Mouse (Mus musculus) right cerebral cortex, postnatal 25 days (tissue): ENCODE results near the gene Plcxd3.

Source experiments
- DNase-seq: peaks from one replicate; pipeline ENCODE4 v3.0.0; 2022

The Plcxd3 gene

GRCm38 (mm10) chr15:4375423-4376220 is at the start of gene Plcxd3:
Plcxd3 (plus strand) TSS chr15:4375491.
- peak; percentile 60 for DNase-seq

GRCm38 (mm10) chr15:4331867-4332266 is 43.4 kb upstream of the Plcxd3 start:
- DNase-seq: no peak

- no peak for DNase-seq
Observed at GRCm38 (mm10) chr15:4341620-4342019, 33.7 kb upstream of the Plcxd3 start.

- DNase-seq: no peak
Observed at GRCm38 (mm10) chr15:4348816-4349553, 26.3 kb upstream of the Plcxd3 start.

GRCm38 (mm10) chr15:4356397-4356796 is 18.9 kb upstream of the Plcxd3 start:
- DNase-seq: no peak

GRCm38 (mm10) chr15:4357706-4358105 is 17.6 kb upstream of the Plcxd3 start:
- no peak for DNase-seq

- no peak for DNase-seq
Observed at GRCm38 (mm10) chr15:4367801-4368200, 7.5 kb upstream of the Plcxd3 start.

- no peak for DNase-seq
Observed at GRCm38 (mm10) chr15:4374453-4374990, 769 bp upstream of the Plcxd3 start.

- DNase-seq: no peak
Observed at GRCm38 (mm10) chr15:4375031-4375422, 264 bp upstream of the Plcxd3 start.

GRCm38 (mm10) chr15:4376221-4376631 is 935 bp downstream of the Plcxd3 start:
- peak; percentile 27 for DNase-seq

- no peak for DNase-seq
Observed at GRCm38 (mm10) chr15:4378766-4379165, 3.5 kb downstream of the Plcxd3 start.

GRCm38 (mm10) chr15:4387774-4388173 is 12.5 kb downstream of the Plcxd3 start:
- no peak for DNase-seq

GRCm38 (mm10) chr15:4400096-4400495 is 24.8 kb downstream of the Plcxd3 start:
- no peak for DNase-seq

- no peak for DNase-seq
Observed at GRCm38 (mm10) chr15:4411333-4411732, 36.0 kb downstream of the Plcxd3 start.

GRCm38 (mm10) chr15:4440081-4440480 is 64.8 kb downstream of the Plcxd3 start:
- DNase-seq: no peak

- DNase-seq: no peak
Observed at GRCm38 (mm10) chr15:4496182-4496581, 120.9 kb downstream of the Plcxd3 start.

- DNase-seq: no peak
Observed at GRCm38 (mm10) chr15:4496984-4497383, 121.7 kb downstream of the Plcxd3 start.

GRCm38 (mm10) chr15:4498036-4498435 is 122.7 kb downstream of the Plcxd3 start:
- DNase-seq: no peak

- DNase-seq: no peak
Observed at GRCm38 (mm10) chr15:4503366-4503765, 128.1 kb downstream of the Plcxd3 start.

- no peak for DNase-seq
Observed at GRCm38 (mm10) chr15:4503826-4504225, 128.5 kb downstream of the Plcxd3 start.

- no peak for DNase-seq
Observed at GRCm38 (mm10) chr15:4514724-4515123, 139.4 kb downstream of the Plcxd3 start.

- DNase-seq: no peak
Observed at GRCm38 (mm10) chr15:4524598-4524997, 149.3 kb downstream of the Plcxd3 start.

GRCm38 (mm10) chr15:4533700-4534099 is 158.4 kb downstream of the Plcxd3 start:
- DNase-seq: no peak

GRCm38 (mm10) chr15:4559121-4559520 is 183.8 kb downstream of the Plcxd3 start:
- DNase-seq: no peak
